Mouse (Mus musculus) spleen, adult 2 months (tissue): ENCODE measurements around the gene Dgcr2.

Experiments
- CTCF ChIP-seq: fragments of 200-500 bp; IDR thresholded peaks from 2 replicates; pipeline ENCODE4 v1.5.1; 2011; ENCODE audit warnings: mild to moderate bottlenecking, inconsistent platforms; ENCODE audit not compliant: insufficient read depth, insufficient read length, insufficient replicate concordance; ENCODE audit errors: extremely low read depth
- POLR2A ChIP-seq: fragments of 200-500 bp; IDR thresholded peaks from 2 replicates; pipeline ENCODE4 v1.6.1; 2011; ENCODE audit warnings: low read depth, low read length, inconsistent platforms

DNA sequence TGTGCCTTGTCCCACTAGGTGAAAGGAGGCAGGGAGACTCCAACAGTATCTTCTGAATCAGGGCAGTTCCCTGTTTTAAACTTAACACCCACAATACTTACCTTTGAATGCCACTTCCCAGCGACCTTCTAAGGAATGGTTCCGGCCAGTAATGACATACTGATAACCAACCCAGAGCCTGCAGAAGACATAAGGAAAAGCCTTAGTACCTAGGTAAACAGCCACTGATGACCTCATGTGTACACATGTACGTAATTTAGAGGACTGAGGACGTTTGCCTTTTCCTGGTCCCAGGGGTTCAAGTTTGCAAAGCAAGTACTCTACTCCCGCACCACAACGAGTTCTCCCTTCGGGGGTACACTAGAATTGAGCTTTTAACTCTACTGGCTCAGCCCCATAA, 41.2 kb downstream of the Dgcr2 start:
- TF ChIP-seq CTCF (no peak), POLR2A (no peak)
